Mouse (Mus musculus): ENCODE measurements around the gene Mgat1. TPM values are rescaled to one million over a fixed set of nuclear protein-coding genes. Genes with fewer than 3 reads are reported as not detected.
"Not testable (repeated sequence)": the region's sequence is repeated elsewhere in the genome, so short reads cannot be mapped to it uniquely, and the experiment has no call there.

Gene Mgat1
- polyA plus RNA-seq, 1 experiment, result 65.9 TPM

- no peak for TF ChIP-seq CTCF (IDR thresholded peaks at IDR 0.05; ENCODE audit: borderline replicate concordance, extremely low read depth, insufficient read depth, insufficient read length)
- TF ChIP-seq POLR2A (IDR thresholded peaks at IDR 0.05; ENCODE audit: borderline replicate concordance, extremely low read depth, insufficient read depth, insufficient read length, poor library complexity, severe bottlenecking), result no peak
- DNase-seq (ENCODE audit: low read depth), result no peak
Observed at GRCm38 (mm10) chr11:49267316-49267715, 23.3 kb downstream of the Mgat1 start.

- no peak for DNase-seq (ENCODE audit: low read depth)
- TF ChIP-seq CTCF (IDR thresholded peaks at IDR 0.05; ENCODE audit: borderline replicate concordance, extremely low read depth, insufficient read depth, insufficient read length), result no peak
- TF ChIP-seq POLR2A (IDR thresholded peaks at IDR 0.05; ENCODE audit: borderline replicate concordance, extremely low read depth, insufficient read depth, insufficient read length, poor library complexity, severe bottlenecking), result no peak
Observed at GRCm38 (mm10) chr11:49267970-49268579, 24.1 kb downstream of the Mgat1 start.

- no peak for TF ChIP-seq POLR2A (IDR thresholded peaks at IDR 0.05; ENCODE audit: borderline replicate concordance, extremely low read depth, insufficient read depth, insufficient read length, poor library complexity, severe bottlenecking)
- TF ChIP-seq CTCF (IDR thresholded peaks at IDR 0.05; ENCODE audit: borderline replicate concordance, extremely low read depth, insufficient read depth, insufficient read length), result no peak
- no peak for DNase-seq (ENCODE audit: low read depth)
Observed at GRCm38 (mm10) chr11:49269761-49270160, 25.8 kb downstream of the Mgat1 start.

- TF ChIP-seq POLR2A (IDR thresholded peaks at IDR 0.05; ENCODE audit: borderline replicate concordance, extremely low read depth, insufficient read depth, insufficient read length, poor library complexity, severe bottlenecking), result no peak
- no peak for TF ChIP-seq CTCF (IDR thresholded peaks at IDR 0.05; ENCODE audit: borderline replicate concordance, extremely low read depth, insufficient read depth, insufficient read length)
- no peak for DNase-seq (ENCODE audit: low read depth)
Observed at GRCm38 (mm10) chr11:49270368-49270767, 26.4 kb downstream of the Mgat1 start.

GRCm38 (mm10) chr11:49271334-49271733 lies 27.3 kb downstream of the Mgat1 start:
- peak; percentile 84 for DNase-seq (ENCODE audit: low read depth)
- TF ChIP-seq POLR2A (IDR thresholded peaks at IDR 0.05; ENCODE audit: borderline replicate concordance, extremely low read depth, insufficient read depth, insufficient read length, poor library complexity, severe bottlenecking), result no peak
- peak; percentile 63; the same call in 1 of the 2 replicates for TF ChIP-seq CTCF (IDR thresholded peaks at IDR 0.05; ENCODE audit: borderline replicate concordance, extremely low read depth, insufficient read depth, insufficient read length)

- DNase-seq (ENCODE audit: low read depth), result peak; percentile 53
- TF ChIP-seq CTCF (IDR thresholded peaks at IDR 0.05; ENCODE audit: borderline replicate concordance, extremely low read depth, insufficient read depth, insufficient read length) (no peak), POLR2A (IDR thresholded peaks at IDR 0.05; ENCODE audit: borderline replicate concordance, extremely low read depth, insufficient read depth, insufficient read length, poor library complexity, severe bottlenecking) (no peak)
Observed at GRCm38 (mm10) chr11:49273834-49274519, 30.0 kb downstream of the Mgat1 start.

GRCm38 (mm10) chr11:49278222-49278621 lies 34.2 kb downstream of the Mgat1 start, which contains the start of gene Olfr1393:
TSS of gene Olfr1393 (plus strand) at chr11:49278304.
- no peak for DNase-seq (ENCODE audit: low read depth)
- no peak for TF ChIP-seq POLR2A (IDR thresholded peaks at IDR 0.05; ENCODE audit: borderline replicate concordance, extremely low read depth, insufficient read depth, insufficient read length, poor library complexity, severe bottlenecking)
- no peak for TF ChIP-seq CTCF (IDR thresholded peaks at IDR 0.05; ENCODE audit: borderline replicate concordance, extremely low read depth, insufficient read depth, insufficient read length)

- not testable (repeated sequence) for DNase-seq (ENCODE audit: low read depth)
Observed at GRCm38 (mm10) chr11:49284982-49285381, 41.0 kb downstream of the Mgat1 start, which contains the start of gene Olfr1392. TSS of gene Olfr1392 (plus strand) at chr11:49285282.

- no peak for DNase-seq (ENCODE audit: low read depth)
Observed at GRCm38 (mm10) chr11:49287251-49287650, 43.3 kb downstream of the Mgat1 start.

GRCm38 (mm10) chr11:49292777-49293176 lies 48.8 kb downstream of the Mgat1 start:
- DNase-seq (ENCODE audit: low read depth), result peak; percentile 64
- TF ChIP-seq CTCF (IDR thresholded peaks at IDR 0.05; ENCODE audit: borderline replicate concordance, extremely low read depth, insufficient read depth, insufficient read length) (no peak), POLR2A (IDR thresholded peaks at IDR 0.05; ENCODE audit: borderline replicate concordance, extremely low read depth, insufficient read depth, insufficient read length, poor library complexity, severe bottlenecking) (no peak)

More at GRCm38 (mm10) chr11:49287251-49287650, 43.3 kb downstream of the Mgat1 start:
- no peak for TF ChIP-seq CTCF (IDR thresholded peaks at IDR 0.05; ENCODE audit: borderline replicate concordance, extremely low read depth, insufficient read depth, insufficient read length)
- no peak for TF ChIP-seq POLR2A (IDR thresholded peaks at IDR 0.05; ENCODE audit: borderline replicate concordance, extremely low read depth, insufficient read depth, insufficient read length, poor library complexity, severe bottlenecking)

GRCm38 (mm10) chr11:49304441-49304840 lies 60.5 kb downstream of the Mgat1 start, which contains the start of gene Olfr10:
TSS of gene Olfr10 (plus strand) at chr11:49304741.
- no peak for DNase-seq (ENCODE audit: low read depth)
- no peak for TF ChIP-seq CTCF (IDR thresholded peaks at IDR 0.05; ENCODE audit: borderline replicate concordance, extremely low read depth, insufficient read depth, insufficient read length)
- TF ChIP-seq POLR2A (IDR thresholded peaks at IDR 0.05; ENCODE audit: borderline replicate concordance, extremely low read depth, insufficient read depth, insufficient read length, poor library complexity, severe bottlenecking), result no peak

- not testable (repeated sequence) for DNase-seq (ENCODE audit: low read depth)
Observed at GRCm38 (mm10) chr11:49308547-49308946, 64.6 kb downstream of the Mgat1 start.

Other genes with a start within 250 kb of the Mgat1 start
- 0.18 and 0.42 TPM in 2 replicates for gene 9930111J21Rik2, start 192.9 kb upstream of the Mgat1 start, polyA plus RNA-seq (2012; rRNA removed)
- 0.11 TPM in 1 of 2 replicates, not detected in the other for gene Tgtp2, start 180.0 kb upstream of the Mgat1 start, polyA plus RNA-seq (2012; rRNA removed)
- gene Ifi47, start 167.6 kb upstream of the Mgat1 start, polyA plus RNA-seq (2012; rRNA removed), result 0.19 and 0.63 TPM in 2 replicates
- gene Olfr1396, start 129.3 kb upstream of the Mgat1 start, polyA plus RNA-seq (2012; rRNA removed), result not detected in 2 replicates
- gene Olfr1395, start 101.9 kb upstream of the Mgat1 start, polyA plus RNA-seq (2012; rRNA removed), result not detected in 2 replicates
- not detected in 2 replicates for gene Olfr1394, start 89.8 kb upstream of the Mgat1 start, polyA plus RNA-seq (2012; rRNA removed)
- 0.06 and 0.16 TPM in 2 replicates for gene Btnl9, start 57.0 kb upstream of the Mgat1 start, polyA plus RNA-seq (2012; rRNA removed)
- 23.8 and 34.9 TPM in 2 replicates for gene Zfp62, start 40.9 kb upstream of the Mgat1 start, polyA plus RNA-seq (2012; rRNA removed)
- gene Olfr1393, start 34.1 kb downstream of the Mgat1 start, polyA plus RNA-seq (2012; rRNA removed), result 0.19 and 0.26 TPM in 2 replicates
- 0.26 and 0.29 TPM in 2 replicates for gene Olfr1392, start 41.1 kb downstream of the Mgat1 start, polyA plus RNA-seq (2012; rRNA removed)
- not detected in 2 replicates for gene Olfr10, start 60.5 kb downstream of the Mgat1 start, polyA plus RNA-seq (2012; rRNA removed)
- not detected in 2 replicates for gene Olfr1391, start 78.6 kb downstream of the Mgat1 start, polyA plus RNA-seq (2012; rRNA removed)
- gene Olfr1390, start 91.0 kb downstream of the Mgat1 start, polyA plus RNA-seq (2012; rRNA removed), result not detected in 2 replicates
- not detected in 2 replicates for gene Olfr1389, start 178.9 kb downstream of the Mgat1 start, polyA plus RNA-seq (2012; rRNA removed)
- gene Olfr1388, start 192.4 kb downstream of the Mgat1 start, polyA plus RNA-seq (2012; rRNA removed), result 0.16 and 0.25 TPM in 2 replicates
- not detected in 2 replicates for gene Olfr1387, start 211.2 kb downstream of the Mgat1 start, polyA plus RNA-seq (2012; rRNA removed)
- not detected in 2 replicates for gene Olfr1386, start 220.9 kb downstream of the Mgat1 start, polyA plus RNA-seq (2012; rRNA removed)
- gene Olfr1385, start 244.9 kb downstream of the Mgat1 start, polyA plus RNA-seq (2012; rRNA removed), result not detected in 2 replicates

Data from brain, embryonic 14.5 days (tissue).